Mouse (Mus musculus): ENCODE data around the gene Slc9a7.

Slc9a7 gene

DNA sequence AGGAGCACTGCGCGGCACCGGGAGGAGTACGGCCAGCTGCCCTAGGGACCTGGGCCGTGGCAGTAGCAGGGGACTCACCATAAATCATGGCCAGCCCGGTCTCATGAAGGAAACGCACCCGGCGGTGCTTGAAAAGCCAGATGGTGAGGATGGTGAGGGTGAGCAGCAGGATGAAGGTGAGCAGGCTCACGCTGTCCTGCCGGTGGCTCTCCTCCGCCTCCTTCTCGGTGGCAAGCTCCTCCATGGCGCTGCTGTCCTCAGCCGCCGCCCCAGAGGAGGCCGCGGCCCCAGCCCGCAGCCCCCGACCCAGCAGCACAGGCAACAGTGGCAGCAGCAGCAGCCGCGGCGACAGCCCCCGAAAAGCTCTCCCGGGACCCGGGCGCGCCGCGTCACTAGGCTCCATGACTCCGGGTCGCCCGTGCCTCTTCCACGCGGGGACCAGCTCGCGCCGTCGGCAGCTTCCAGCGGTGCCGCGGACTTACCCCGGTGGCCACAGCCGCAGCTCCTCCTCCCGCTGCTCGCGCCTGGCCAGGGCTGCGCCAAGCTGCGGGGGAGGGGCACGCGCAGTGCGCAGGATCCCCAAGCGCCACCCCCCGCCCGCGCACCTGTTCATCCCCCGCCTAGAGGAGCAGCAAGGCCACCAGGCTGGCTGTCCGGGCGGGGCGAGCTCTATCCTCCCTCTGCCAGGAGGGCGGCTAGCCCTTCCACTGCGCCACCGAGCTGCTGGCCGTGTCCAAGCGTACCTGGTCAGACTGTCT, at the start of gene Slc9a7:
Gene Slc9a7 (minus strand): TSS at position 526 of the 758 bp plus-strand sequence.
- peak; percentile 55 to 68 for DNase-seq (ENCODE audit: low spot score in 2 of 2)

DNA sequence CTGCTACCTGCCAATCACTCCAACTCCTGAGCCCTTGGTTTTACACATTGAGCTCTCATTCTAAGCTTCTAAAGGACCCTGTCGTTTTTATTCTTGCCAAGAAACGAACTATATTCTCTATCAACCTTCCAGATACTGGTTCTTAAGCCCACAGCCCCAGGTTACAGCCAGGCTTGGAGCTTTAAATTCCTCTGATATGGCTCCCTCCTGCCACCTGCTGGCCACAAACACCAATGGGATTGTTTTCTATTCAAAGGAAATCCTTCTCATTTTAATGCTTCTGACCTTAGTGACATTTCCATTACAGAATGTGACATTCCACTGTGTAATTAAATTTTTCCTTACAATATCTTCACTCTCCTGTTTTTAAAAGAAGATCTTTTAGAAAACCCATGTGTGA, 44.1 kb upstream of the Slc9a7 start:
- peak; percentile 13 to 60 for DNase-seq (ENCODE audit: low spot score in 2 of 2)

DNA sequence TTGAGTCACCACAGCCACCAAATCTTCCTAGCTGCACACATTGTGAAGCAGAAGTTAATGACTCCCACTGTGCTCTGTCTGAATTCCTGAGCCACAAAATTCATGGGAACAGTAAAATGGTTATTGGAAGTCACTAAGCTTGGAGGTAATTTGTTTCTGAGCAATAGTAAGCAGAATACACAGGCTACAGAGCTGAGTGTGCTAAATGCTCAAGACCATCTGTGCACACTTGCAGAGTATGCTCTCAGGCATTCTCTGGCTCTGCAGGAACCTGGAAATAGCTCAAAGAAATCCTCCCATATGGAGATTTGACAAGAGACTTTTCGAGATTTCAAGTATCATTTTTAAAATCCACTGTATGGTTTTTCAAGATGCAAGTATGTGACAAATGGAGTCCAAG, 41.1 kb upstream of the Slc9a7 start:
- no peak for DNase-seq (ENCODE audit: low spot score in 2 of 2)

DNA sequence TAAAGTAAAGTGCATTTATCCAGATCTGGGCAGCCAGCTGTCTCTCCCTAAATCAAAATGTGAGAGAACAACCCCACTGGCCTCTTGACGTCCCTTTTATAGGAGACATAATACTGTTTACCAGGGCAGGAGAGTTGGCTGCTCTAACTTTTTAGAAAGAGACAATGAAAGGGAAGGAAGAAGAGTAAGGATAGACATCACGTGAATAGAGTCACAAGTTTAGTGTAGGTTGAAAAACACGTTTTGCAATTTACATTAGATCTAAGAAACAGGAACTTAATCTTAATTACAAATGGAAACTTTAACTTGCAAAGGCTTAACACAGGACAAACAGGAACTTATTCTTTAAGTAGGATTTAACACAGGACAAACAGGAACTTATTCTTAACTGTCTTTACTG, 15.6 kb upstream of the Slc9a7 start:
- peak in 1 of 2 experiments; percentile 48 for DNase-seq (ENCODE audit: low spot score in 2 of 2)

DNA sequence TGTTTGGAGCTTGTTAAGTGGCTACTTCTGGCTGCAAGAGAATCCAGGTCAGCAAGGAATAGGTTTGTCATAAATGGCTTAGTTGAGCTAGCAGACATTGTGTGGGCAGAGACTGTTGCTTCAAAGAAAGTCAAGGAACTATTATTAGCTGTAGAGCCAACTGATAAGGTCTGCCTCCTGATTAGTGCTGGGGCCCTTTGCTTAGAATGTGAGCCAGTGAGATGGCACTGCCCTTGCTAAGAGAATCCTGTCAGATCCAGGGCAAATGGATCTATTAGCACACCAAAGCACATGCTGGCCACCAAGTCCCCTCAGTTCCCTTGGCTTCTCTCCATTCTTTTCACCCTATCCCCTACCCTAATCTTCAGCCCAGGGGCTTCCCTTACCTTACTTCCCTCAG, 14.3 kb upstream of the Slc9a7 start:
- DNase-seq (ENCODE audit: low spot score in 2 of 2), result no peak

DNA sequence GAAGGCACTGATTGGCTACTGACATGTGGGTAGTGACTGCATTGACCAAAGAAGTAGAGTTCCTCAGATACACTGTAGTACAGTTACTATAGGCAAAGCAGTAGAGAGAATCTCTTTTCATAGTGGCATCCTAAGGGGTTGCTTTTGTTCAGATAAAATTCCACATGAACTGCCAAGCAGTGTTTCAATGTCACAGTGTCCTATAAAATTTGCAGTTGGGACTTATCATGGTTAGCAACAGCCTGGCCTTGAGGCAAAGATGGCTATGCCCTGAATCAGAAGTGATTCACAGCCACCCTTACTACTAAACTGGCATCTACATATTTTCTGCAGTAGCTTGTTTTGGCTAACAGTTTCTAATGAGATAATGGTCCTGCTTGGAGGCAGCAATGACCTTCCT, 11.7 kb upstream of the Slc9a7 start:
- DNase-seq (ENCODE audit: low spot score in 2 of 2), result no peak

DNA sequence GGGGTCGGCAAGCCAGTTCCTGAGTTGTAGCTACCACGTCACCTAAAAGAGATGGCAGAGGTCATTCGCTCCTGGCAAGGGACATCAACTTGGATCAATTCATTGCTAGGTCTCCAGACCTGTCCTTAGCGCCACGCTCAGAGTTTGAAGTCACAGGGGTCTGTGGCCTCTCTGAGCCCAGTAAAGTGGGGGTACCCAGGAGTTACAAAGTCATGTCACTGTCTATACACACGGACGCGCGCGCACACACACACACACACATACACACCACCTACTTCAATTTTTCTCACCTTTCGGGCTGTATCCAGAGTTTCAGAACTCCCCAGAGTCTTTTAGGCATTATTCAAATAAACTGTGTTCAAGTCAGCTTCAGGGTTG, 422 bp upstream of the Slc9a7 start:
- DNase-seq (ENCODE audit: low spot score in 2 of 2), result no peak

DNA sequence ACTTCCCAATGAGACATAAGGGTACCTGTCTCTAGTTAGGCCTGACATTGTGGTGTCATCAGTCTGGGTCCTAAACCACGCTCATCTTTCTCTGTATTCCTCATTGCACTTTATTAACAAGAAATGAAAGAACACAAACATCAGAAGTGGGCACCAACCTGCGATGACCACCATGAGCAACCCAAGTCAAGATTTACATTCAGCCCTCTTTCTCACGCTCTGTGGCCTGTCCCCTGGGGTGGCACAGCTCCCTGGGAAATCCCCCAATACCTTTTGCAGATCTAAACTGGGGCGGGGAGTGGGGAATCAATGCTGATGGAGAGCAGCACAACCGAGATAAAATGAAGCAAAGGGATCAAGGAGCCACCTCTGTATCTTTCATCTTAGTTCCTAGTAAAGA, 892 bp downstream of the Slc9a7 start:
- peak; percentile 36 to 40 for DNase-seq (ENCODE audit: low spot score in 2 of 2)

DNA sequence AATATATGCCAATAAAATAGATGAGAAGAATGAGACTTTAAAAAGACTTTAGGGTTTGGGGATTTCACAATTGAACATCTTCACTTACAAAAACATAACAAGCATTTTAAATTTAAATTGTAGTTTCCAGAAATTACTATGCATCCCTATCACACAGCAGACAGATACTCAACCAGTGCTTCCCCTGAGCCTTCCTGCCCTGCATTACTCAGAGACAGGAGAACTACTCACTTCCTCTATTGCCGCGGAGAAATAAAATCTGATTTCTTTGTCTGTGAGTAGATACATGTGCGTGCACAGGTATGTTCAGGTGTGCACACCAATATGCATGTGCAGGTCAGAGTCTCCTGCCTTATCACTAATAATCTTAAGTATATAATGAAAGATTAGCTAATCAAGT, 2.9 kb downstream of the Slc9a7 start:
- DNase-seq (ENCODE audit: low spot score in 2 of 2), result peak in 1 of 2 experiments; percentile 8

DNA sequence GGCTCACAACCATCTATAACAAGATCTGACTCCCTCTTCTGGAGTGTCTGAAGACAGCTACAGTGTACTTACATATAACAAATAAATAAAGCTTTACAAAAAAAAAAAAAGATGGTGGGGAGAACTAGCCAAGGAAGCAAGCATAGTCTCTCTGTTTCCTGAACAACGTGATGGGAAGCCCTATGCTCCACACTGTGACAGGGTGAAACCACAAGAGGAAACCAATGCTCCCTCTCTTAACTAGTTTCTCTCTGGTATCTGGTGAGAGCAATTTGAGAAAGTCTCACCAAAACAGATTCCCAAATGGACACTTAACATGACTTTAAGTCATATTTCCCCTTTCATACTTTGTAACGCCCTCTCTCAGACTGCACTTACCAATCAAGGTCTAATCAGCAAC, 5.4 kb downstream of the Slc9a7 start:
- no peak for DNase-seq (ENCODE audit: low spot score in 2 of 2)

DNA sequence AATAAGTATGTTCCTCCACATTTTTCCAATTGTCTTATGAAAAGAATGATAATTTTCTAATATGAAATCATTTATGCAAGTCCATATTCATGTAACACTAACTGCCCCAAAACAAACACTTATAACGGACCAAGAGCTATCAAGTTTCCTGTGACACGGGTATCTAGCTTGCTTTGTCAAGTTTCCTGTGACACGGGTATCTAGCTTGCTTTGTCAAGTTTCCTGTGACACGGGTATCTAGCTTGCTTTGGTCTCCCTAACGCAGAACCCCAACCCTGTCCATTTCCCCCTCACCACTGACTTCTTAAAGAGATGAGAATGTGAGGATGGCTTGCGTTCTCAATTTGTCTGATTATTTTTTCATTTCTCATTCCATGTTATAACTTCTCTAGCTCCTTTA, 12.2 kb downstream of the Slc9a7 start:
- DNase-seq (ENCODE audit: low spot score in 2 of 2), result peak in 1 of 2 experiments; percentile 16

DNA sequence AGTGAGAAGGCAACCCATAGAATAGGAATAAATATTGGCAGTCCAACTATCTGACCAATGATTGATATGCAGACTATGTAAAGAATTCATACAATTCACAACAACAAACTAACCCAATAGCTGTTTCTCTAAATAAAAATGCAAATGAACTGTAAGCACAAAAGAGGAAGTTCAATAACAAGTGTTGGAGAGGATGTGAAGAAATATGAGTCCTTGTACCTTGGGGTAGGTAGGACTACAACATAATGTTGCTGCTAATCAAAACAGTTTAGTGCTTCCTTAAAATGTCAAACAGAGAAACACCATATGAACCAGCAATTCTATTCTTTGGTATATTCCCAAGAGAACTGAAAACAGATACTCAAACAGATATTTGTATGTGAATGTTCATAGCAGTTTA, 17.8 kb downstream of the Slc9a7 start:
- no peak for DNase-seq (ENCODE audit: low spot score in 2 of 2)

DNA sequence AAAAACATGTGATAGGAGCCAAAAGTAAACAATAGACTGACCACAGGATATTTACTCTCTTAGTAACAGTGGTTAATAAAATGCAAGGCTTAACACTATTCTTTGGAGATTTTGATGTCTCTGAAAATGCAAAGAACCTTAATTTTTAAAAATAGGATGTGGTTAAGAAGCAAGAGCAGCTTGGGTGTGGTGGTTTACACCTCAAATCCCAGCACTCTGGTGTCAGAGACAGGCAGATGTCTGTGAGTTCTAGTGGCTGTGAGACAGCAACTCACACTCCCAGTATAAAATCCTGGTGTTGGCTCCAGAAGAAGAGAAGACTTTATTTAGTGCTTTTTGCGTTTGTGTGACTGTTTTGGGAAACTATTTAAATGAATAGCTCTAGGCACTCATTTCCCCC, 19.6 kb downstream of the Slc9a7 start:
- DNase-seq (ENCODE audit: low spot score in 2 of 2), result peak; percentile 33 to 44

DNA sequence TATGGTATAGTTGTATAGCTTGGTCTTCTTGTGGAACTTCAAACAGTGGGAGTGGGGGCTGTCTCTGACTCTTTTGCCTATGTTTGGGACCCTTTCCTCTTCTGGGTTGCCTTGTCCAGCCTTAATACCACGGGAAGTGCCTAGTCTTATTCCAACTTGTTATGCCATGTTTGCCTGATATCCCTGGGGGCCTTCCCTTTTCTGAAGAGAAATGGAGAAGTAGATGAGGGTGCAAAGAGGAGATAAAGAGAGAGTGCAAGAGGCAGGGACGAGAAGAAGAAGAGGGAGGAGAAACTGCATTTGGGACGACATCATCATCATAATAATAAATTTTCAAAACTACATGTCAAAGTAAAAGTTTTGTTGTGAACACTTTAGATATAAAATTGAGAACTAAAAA, 21.6 kb downstream of the Slc9a7 start:
- DNase-seq (ENCODE audit: low spot score in 2 of 2), result no peak

DNA sequence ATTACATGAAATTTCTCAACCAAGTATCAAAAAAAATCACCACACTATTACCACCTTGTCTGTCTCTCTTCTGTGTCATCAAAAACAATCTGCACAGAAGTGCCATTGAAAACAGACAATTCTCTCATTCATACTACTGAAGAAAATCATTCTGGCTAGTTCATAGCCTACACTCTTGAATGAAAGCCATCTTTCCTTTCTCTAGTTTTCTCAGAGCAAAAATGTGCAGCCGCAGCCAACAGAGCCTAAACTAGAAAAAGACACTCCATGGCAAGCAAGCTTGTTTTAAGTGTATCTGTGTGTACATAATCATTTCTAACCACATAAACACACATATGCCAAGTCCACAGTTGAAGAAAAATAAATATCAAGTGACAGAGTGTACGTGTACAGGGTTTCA, 27.2 kb downstream of the Slc9a7 start:
- DNase-seq (ENCODE audit: low spot score in 2 of 2), result no peak

DNA sequence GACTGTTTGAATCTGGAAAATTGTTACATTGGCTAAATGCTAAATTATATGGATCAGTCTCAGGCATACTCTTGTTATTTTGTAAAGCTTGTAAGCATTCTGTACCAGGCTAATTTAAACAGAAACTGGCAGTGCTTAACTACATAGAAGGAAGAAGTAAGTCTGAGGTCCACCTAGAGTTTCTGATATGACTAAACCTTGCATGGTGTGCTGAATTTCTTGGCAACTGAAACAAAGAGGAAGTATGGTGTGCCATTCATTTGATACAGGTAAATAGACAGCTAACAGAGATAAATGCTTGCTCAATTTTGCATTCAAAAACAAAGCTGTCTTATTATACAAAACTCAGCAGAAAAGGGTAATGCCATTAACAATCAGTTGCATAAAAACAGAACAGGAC, 63.5 kb downstream of the Slc9a7 start:
- DNase-seq (ENCODE audit: low spot score in 2 of 2), result no peak

DNA sequence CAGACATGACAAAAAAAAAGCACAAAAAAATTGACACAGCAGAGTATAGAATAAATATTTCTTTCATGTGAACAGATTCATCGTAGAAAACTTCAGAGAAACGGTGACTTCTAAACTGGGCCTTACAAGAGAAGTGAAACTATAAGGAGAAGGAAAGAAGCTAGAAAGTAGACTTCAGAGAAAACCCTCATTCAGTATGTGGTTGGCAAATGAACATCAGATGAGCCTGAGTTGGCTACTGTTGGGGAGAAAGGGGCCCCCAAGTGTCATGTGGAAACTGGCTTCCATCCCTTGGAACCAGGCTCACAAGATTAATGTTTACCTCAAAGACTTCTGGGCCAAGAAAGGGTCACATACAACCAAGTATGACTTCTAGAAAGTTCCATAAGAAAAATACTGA, 70.1 kb downstream of the Slc9a7 start:
- no peak for DNase-seq (ENCODE audit: low spot score in 2 of 2)

DNA sequence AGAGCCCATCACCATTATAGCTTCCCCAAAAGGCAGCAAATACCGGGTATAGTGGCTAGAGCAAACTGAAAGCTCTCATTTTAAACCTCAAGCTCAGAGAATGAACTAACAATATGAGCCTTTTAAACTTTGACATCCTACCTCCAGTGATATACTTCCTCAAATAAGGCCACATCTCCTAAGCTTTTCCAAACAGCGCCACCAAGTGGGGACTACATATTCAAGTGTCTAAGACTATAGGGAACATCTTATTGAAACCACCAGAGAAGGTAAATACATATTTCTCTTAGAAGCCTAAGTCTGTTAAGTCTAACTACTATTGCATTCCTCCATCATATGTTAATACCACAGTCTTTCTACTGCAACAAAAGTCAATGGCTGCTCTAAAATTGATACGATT, 106.0 kb downstream of the Slc9a7 start:
- peak in 1 of 2 experiments; percentile 1 for DNase-seq (ENCODE audit: low spot score in 2 of 2)

DNA sequence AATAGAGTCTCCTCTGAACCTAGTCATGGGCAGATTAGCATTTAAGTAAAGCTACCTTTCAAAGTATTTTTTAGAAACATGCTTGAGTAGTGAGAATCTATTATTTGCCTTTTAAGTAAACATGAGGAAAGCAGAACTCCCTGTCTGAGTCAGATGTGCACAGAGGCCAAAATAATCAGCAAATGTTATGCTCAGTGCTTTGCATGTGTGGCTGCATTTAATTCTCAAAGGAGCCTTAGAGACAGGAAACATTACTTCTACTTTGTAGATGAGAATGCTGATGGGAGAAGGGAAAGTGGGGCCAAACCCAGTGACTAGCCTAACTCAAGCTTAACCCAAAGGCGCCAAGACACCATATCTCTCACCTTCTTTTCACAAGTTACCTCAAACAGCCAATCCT, 114.8 kb downstream of the Slc9a7 start:
- no peak for DNase-seq (ENCODE audit: low spot score in 2 of 2)

DNA sequence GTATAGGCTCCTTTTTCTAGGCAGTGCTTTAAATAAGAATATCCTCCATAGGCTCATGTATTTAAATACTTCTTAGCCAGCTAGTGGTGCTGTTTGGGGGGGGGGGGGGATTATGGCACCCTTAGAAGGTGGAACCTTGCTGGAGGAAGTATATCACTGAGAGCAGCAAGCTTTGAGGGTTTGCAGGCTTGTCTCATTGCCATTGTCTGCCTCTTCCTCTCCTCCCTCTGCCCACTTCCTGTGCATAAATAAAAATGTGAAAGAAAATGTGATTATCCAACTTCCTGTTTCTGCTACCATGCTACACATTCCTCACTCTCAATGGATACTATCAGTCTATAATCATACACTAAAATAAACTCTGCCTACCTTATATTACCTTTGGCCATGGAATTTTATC, 123.2 kb downstream of the Slc9a7 start:
- DNase-seq (ENCODE audit: low spot score in 2 of 2), result no peak

DNA sequence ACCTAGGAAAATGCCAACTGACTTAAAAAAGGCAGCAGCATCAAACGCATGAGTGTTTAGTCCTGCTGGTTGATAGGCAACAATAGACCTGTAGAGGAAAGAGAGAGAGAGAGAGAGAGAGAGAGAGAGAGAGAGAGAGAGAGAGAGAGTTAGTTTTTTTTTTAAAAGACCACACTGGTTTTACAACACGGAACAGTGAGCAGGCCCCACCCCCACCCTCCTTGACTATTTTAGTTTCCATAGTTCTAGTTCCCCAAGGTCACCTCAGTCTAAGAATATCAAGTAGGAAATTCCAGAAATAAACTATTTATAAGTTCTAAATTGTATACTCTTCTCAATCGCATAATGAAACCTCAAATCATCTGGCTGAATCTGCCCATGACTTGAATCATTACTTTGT, 126.6 kb downstream of the Slc9a7 start:
- no peak for DNase-seq (ENCODE audit: low spot score in 2 of 2)

DNA sequence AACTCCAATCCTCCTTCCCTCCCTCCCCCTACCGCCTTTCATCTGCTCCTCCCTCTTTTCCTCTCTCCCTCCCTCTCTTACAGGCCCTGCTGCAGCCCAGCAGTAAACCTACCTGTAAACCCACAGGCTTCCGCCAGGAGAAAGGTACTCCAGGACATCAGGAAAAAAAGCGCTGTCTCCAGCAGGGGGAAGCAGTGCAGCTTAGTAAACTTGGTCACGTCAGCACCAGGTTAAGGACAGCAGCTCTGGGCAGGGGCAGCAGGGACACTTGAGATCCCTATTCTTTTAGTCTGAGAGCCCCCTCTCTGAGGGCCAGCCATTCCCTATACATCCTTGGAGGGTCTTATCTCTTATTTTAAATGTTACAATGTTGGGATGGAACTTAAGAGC, 129.3 kb downstream of the Slc9a7 start:
- DNase-seq (ENCODE audit: low spot score in 2 of 2), result no peak

DNA sequence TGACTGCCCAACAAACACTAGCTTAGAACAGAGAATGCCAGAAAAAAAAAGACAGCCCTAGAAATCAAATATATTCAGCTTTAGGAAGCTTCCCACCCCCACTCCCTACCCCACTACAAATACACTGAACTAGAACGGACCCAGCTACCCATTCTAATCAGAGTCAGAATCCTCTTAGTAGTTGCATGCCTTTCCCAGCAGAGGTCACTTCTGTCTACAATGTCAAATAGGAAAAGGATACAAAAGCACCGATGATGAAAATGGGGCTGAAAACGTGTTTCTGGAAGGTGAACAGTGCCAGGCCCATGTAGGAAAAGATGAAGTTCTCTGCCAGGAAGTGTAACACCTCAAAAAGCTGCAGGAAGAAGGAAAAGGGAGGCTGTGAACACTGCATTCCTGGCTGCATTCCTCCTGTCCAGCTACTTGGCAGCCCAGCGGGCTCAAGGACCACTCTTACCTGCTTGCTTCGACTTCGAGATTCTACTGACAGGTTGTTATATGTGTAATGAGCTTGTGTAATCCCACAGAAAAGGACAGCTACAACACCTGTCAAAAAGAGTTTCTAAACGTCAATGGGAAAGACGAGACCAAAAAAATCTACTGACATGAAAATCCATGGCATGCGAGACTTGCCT, 129.8 kb downstream of the Slc9a7 start:
- no peak for DNase-seq (ENCODE audit: low spot score in 2 of 2)

DNA sequence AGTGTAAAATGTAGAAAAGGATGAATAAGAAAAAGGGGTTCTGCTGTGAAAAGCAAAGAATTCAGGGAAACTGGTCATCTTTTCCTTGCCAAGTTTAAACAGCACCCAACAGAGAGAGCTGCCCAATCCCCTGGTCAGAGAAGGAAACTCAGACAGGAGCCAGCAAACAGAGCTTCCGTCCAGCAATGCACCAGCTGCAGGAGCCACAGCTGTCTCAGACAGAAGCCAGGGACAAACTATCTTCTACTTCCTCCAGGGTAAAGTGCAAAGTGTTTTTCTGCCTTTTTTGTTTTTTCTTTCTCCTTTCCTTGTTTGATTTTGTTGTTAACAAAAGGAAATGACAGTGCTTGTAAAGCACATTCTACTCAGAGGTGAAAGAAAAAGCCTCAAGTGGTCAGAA, 131.3 kb downstream of the Slc9a7 start:
- no peak for DNase-seq (ENCODE audit: low spot score in 2 of 2)
